11 mouse cellular contexts compared by ENCODE assay signal in genomic region chr11:119048133-119048510, GRCm38 (mm10). TPM values are rescaled to one million over a fixed set of nuclear protein-coding genes. Genes with fewer than 3 reads are reported as not detected.
DNase-seq lines count a peak whose midpoint lies in the region; ATAC-seq and TF ChIP-seq lines count a peak whose summit lies in the region.
"Had no signal": no experiment of that assay in that cellular context is flagged by ENCODE, and none has a peak within 500 bp of the region (broad histone marks: within the 10 kb centered on the region; RNA-seq: fewer than 3 reads in every experiment).

No protein-coding gene starts in this region.

- no peak for DNase-seq in heart, embryonic 10.5 days (ENCODE audit: low spot score)
- no peak for DNase-seq in heart, adult 9 months (ENCODE audit: low spot score in 2 of 2)
- no peak for DNase-seq in stomach, postnatal 0 days (ENCODE audit: low spot score)
- DNase-seq in splenic B cell, adult 2 months (ENCODE audit: low read depth, low spot score), result peak; percentile 65
- DNase-seq in Muller cell, postnatal 12 days (ENCODE audit: inconsistent ontology term), result no peak
- no peak for DNase-seq in right cerebral cortex, postnatal 36 days (ENCODE audit: low spot score in 2 of 2)
- DNase-seq: cerebellum, adult 9-11 months; kidney, postnatal 10 days; lung, adult 18-20 months had no signal

- no peak overlapping the region for H3K27ac ChIP-seq in heart, embryonic 10.5 days
- H3K27ac ChIP-seq in stomach, embryonic 15.5 days, result no peak overlapping the region
- no peak overlapping the region for H3K27ac ChIP-seq in stomach, postnatal 0 days (replicated peaks)
- no peak overlapping the region for H3K27ac ChIP-seq in intestine, postnatal 0 days (ENCODE audit: low read depth, low read length)

- H3K27me3 ChIP-seq in heart, embryonic 10.5 days (ENCODE audit: insufficient read depth, poor library complexity, severe bottlenecking), result peaks cover 99% of the 10 kb centered on the region
- peaks cover 99% of the 10 kb centered on the region for H3K27me3 ChIP-seq in stomach, embryonic 15.5 days (replicated peaks)
- H3K27me3 ChIP-seq in stomach, postnatal 0 days (ENCODE audit: control insufficient read depth, insufficient read depth, low read length), result peaks cover 43% of the 10 kb centered on the region; the same call in 1 of the 2 replicates
- H3K27me3 ChIP-seq in intestine, postnatal 0 days (replicated peaks; ENCODE audit: control insufficient read depth, insufficient read depth, low read length), result peaks cover 92% of the 10 kb centered on the region
- H3K27me3 ChIP-seq in splenic B cell, adult 2 months (ENCODE audit: control insufficient read depth, insufficient read depth, low read length, poor library complexity, severe bottlenecking), result peaks cover 4% of the 10 kb centered on the region; the same call in 1 of the 2 replicates

- ATAC-seq in stomach, embryonic 15.5 days (ENCODE audit: insufficient read depth, low FRiP score, low read depth), result no peak
- ATAC-seq in stomach, postnatal 0 days (ENCODE audit: low FRiP score, low TSS enrichment), result no peak
- no peak for ATAC-seq in intestine, postnatal 0 days

- peak overlapping the region; percentile 55 for H3K4me2 ChIP-seq in stomach, embryonic 15.5 days
- H3K4me2 ChIP-seq in stomach, postnatal 0 days (replicated peaks; ENCODE audit: low read depth), result no peak overlapping the region
- H3K4me2 ChIP-seq in intestine, postnatal 0 days (replicated peaks; ENCODE audit: low read depth), result peak overlapping the region; percentile 51

- peaks cover 57% of the 10 kb centered on the region for H3K4me1 ChIP-seq in heart, embryonic 10.5 days
- peaks cover 39% of the 10 kb centered on the region for H3K4me1 ChIP-seq in stomach, embryonic 15.5 days
- H3K4me1 ChIP-seq in stomach, postnatal 0 days (replicated peaks; ENCODE audit: control insufficient read depth, insufficient read depth), result peaks cover 4% of the 10 kb centered on the region; the same call in 1 of the 2 replicates
- peaks cover 25% of the 10 kb centered on the region for H3K4me1 ChIP-seq in intestine, postnatal 0 days (replicated peaks; ENCODE audit: control insufficient read depth, insufficient read depth, low read length)

- under 1% methylated on average over 13 of the region's 13 CpGs for WGBS in heart, embryonic 10.5 days
- WGBS in stomach, embryonic 15.5 days, result 2% methylated on average over 13 of the region's 13 CpGs
- 3% methylated on average over 13 of the region's 13 CpGs for WGBS in stomach, postnatal 0 days
- 2% methylated on average over 13 of the region's 13 CpGs for WGBS in intestine, postnatal 0 days

- no peak for TF ChIP-seq EP300 in stomach, postnatal 0 days (optimal IDR thresholded peaks at IDR 0.05)

- H3K9me3 ChIP-seq in heart, embryonic 10.5 days, result no peaks in the 10 kb centered on the region
- no peaks in the 10 kb centered on the region for H3K9me3 ChIP-seq in stomach, embryonic 15.5 days
- no peaks in the 10 kb centered on the region for H3K9me3 ChIP-seq in stomach, postnatal 0 days (ENCODE audit: control insufficient read depth, low read length)
- no peaks in the 10 kb centered on the region for H3K9me3 ChIP-seq in intestine, postnatal 0 days (ENCODE audit: control insufficient read depth)

- no peak for TF ChIP-seq CTCF in stomach, postnatal 0 days (IDR thresholded peaks at IDR 0.05; ENCODE audit: low read depth)
- TF ChIP-seq CTCF in intestine, postnatal 0 days (IDR thresholded peaks at IDR 0.05; ENCODE audit: low read depth), result no peak

- no peaks in the 10 kb centered on the region for H3K36me3 ChIP-seq in heart, embryonic 10.5 days
- no peaks in the 10 kb centered on the region for H3K36me3 ChIP-seq in stomach, embryonic 15.5 days
- H3K36me3 ChIP-seq in stomach, postnatal 0 days (ENCODE audit: control insufficient read depth, insufficient read depth, low read length), result no peaks in the 10 kb centered on the region
- no peaks in the 10 kb centered on the region for H3K36me3 ChIP-seq in intestine, postnatal 0 days (ENCODE audit: control insufficient read depth, insufficient read depth)
- H3K36me3 ChIP-seq in splenic B cell, adult 2 months (ENCODE audit: control insufficient read depth, insufficient read depth, low read length, poor library complexity, severe bottlenecking), result no peaks in the 10 kb centered on the region

- H3K4me3 ChIP-seq in heart, embryonic 10.5 days, result peak overlapping the region; percentile 52
- peak overlapping the region; percentile 14 for H3K4me3 ChIP-seq in stomach, embryonic 15.5 days (replicated peaks)
- no peak overlapping the region for H3K4me3 ChIP-seq in stomach, postnatal 0 days (ENCODE audit: low read depth, low read length)
- H3K4me3 ChIP-seq in intestine, postnatal 0 days (ENCODE audit: low read depth, low read length), result no peak overlapping the region

- no peak overlapping the region for H3K9ac ChIP-seq in stomach, embryonic 15.5 days
- no peak overlapping the region for H3K9ac ChIP-seq in stomach, postnatal 0 days (ENCODE audit: low read length)
- H3K9ac ChIP-seq in intestine, postnatal 0 days (ENCODE audit: low read depth, low read length), result no peak overlapping the region

RNA-seq across cellular contexts. Expression of gene Cbx8, which starts 7.4 kb away (rescaled TPM):
- polyA plus RNA-seq in heart, embryonic 10.5 days (2016; fragmentation: Nextera tagmentation; extraction: Ambion mirVana), result 9.1 and 9.7 TPM in 2 replicates
- 6.9 and 7.2 TPM in 2 replicates for polyA plus RNA-seq in stomach, embryonic 15.5 days (2015; fragmentation: Nextera tagmentation; extraction: Ambion mirVana)
- polyA plus RNA-seq in stomach, postnatal 0 days (2015; fragmentation: Nextera tagmentation; extraction: Ambion mirVana), result 4.6 and 5.1 TPM in 2 replicates
- 6.4 and 6.6 TPM in 2 replicates for polyA plus RNA-seq in intestine, postnatal 0 days (2015; fragmentation: Nextera tagmentation; extraction: Ambion mirVana)

RNA-seq across cellular contexts. Expression of gene Cbx2, which starts 25.4 kb away (rescaled TPM):
- polyA plus RNA-seq in heart, embryonic 10.5 days (2016; fragmentation: Nextera tagmentation; extraction: Ambion mirVana), result 37.4 and 56.0 TPM in 2 replicates
- 21.3 and 24.8 TPM in 2 replicates for polyA plus RNA-seq in stomach, embryonic 15.5 days (2015; fragmentation: Nextera tagmentation; extraction: Ambion mirVana)
- 5.1 and 5.3 TPM in 2 replicates for polyA plus RNA-seq in stomach, postnatal 0 days (2015; fragmentation: Nextera tagmentation; extraction: Ambion mirVana)
- 4.9 TPM in 2 replicates for polyA plus RNA-seq in intestine, postnatal 0 days (2015; fragmentation: Nextera tagmentation; extraction: Ambion mirVana)

RNA-seq across cellular contexts. Expression of gene Cbx4, which starts 37.9 kb away (rescaled TPM):
- polyA plus RNA-seq in heart, embryonic 10.5 days (2016; fragmentation: Nextera tagmentation; extraction: Ambion mirVana), result 8.9 and 9.0 TPM in 2 replicates
- 10.2 and 10.3 TPM in 2 replicates for polyA plus RNA-seq in stomach, embryonic 15.5 days (2015; fragmentation: Nextera tagmentation; extraction: Ambion mirVana)
- 9.6 and 11.2 TPM in 2 replicates for polyA plus RNA-seq in stomach, postnatal 0 days (2015; fragmentation: Nextera tagmentation; extraction: Ambion mirVana)
- 6.5 and 7.6 TPM in 2 replicates for polyA plus RNA-seq in intestine, postnatal 0 days (2015; fragmentation: Nextera tagmentation; extraction: Ambion mirVana)

Comparison
In these comparisons a context has a peak if more than half of its experiments do, and no peak if none do; other contexts are left out.
1. H3K4me3 ChIP-seq: peak in heart, embryonic 10.5 days (single experiment) and stomach, embryonic 15.5 days (single experiment); none in stomach, postnatal 0 days (single experiment) and intestine, postnatal 0 days (single experiment).